Comparison of ENCODE assay signal across 7 mouse cellular contexts in genomic region chr9:108566815-108567776, GRCm38 (mm10). TPM values are rescaled to one million over a fixed set of nuclear protein-coding genes. Genes with fewer than 3 reads are reported as not detected.
DNase-seq lines count a peak whose midpoint lies in the region; ATAC-seq and TF ChIP-seq lines count a peak whose summit lies in the region.

Ndufaf3 (minus strand) TSS chr9:108567434.

- H3K4me2 ChIP-seq in embryonic facial prominence, embryonic 12.5 days (replicated peaks), result peak within 1 kb of the TSS; percentile 95
- peak within 1 kb of the TSS; percentile 97 for H3K4me2 ChIP-seq in limb, embryonic 12.5 days
- H3K4me2 ChIP-seq in midbrain, embryonic 15.5 days, result peak within 1 kb of the TSS; percentile 94

- peak within 1 kb of the TSS; percentile 67 for H3K4me3 ChIP-seq in embryonic facial prominence, embryonic 12.5 days
- H3K4me3 ChIP-seq in kidney, adult 2 months (ENCODE audit: insufficient read depth, low read depth, low read length), result peak within 1 kb of the TSS; percentile 82
- peak within 1 kb of the TSS; percentile 64 for H3K4me3 ChIP-seq in limb, embryonic 12.5 days (replicated peaks)
- H3K4me3 ChIP-seq in midbrain, embryonic 15.5 days, result peak within 1 kb of the TSS; percentile 67
- peak within 1 kb of the TSS; percentile 88 for H3K4me3 ChIP-seq in spleen, adult 2 months (ENCODE audit: extremely low read depth, insufficient read depth, insufficient read length)

- DNase-seq in adrenal gland, postnatal 25 days, result peak; percentile 96
- peak; percentile 100 for DNase-seq in heart, adult 11 months
- peak; percentile 98 for DNase-seq in kidney, adult 2 months
- DNase-seq in spleen, adult 2 months (ENCODE audit: low read depth in 1 of 2, low spot score in 2 of 2), result peak; percentile 87 to 97

- no peaks in the 10 kb centered on the region for H3K27me3 ChIP-seq in embryonic facial prominence, embryonic 12.5 days
- no peaks in the 10 kb centered on the region for H3K27me3 ChIP-seq in kidney, adult 2 months (replicated peaks; ENCODE audit: control insufficient read depth, insufficient read depth, low read length)
- no peaks in the 10 kb centered on the region for H3K27me3 ChIP-seq in limb, embryonic 12.5 days
- no peaks in the 10 kb centered on the region for H3K27me3 ChIP-seq in midbrain, embryonic 15.5 days (replicated peaks)
- no peaks in the 10 kb centered on the region for H3K27me3 ChIP-seq in spleen, adult 2 months (ENCODE audit: control insufficient read depth, insufficient read depth, low read length)

- ATAC-seq in embryonic facial prominence, embryonic 12.5 days (ENCODE audit: insufficient number of reproducible peaks, insufficient read depth, low FRiP score, low TSS enrichment), result peak; percentile 61
- ATAC-seq in limb, embryonic 12.5 days (ENCODE audit: insufficient number of reproducible peaks, insufficient read depth, low FRiP score, low TSS enrichment, low read depth), result peak; percentile 71
- peak; percentile 90 for ATAC-seq in midbrain, embryonic 15.5 days (replicated peaks)

- TF ChIP-seq CTCF in kidney, adult 2 months (conservative IDR thresholded peaks at IDR 0.05; ENCODE audit: insufficient read depth, insufficient read length, low read depth, low read length), result peak; percentile 92
- TF ChIP-seq CTCF in spleen, adult 2 months (IDR thresholded peaks at IDR 0.05; ENCODE audit: extremely low read depth, insufficient read depth, insufficient read length, insufficient replicate concordance), result peak; percentile 94

- peaks cover 47% of the 10 kb centered on the region for H3K36me3 ChIP-seq in embryonic facial prominence, embryonic 12.5 days
- H3K36me3 ChIP-seq in kidney, adult 2 months (ENCODE audit: control insufficient read depth, insufficient read depth, low read length), result no peaks in the 10 kb centered on the region
- peaks cover 55% of the 10 kb centered on the region for H3K36me3 ChIP-seq in limb, embryonic 12.5 days
- H3K36me3 ChIP-seq in midbrain, embryonic 15.5 days (replicated peaks), result peaks cover 45% of the 10 kb centered on the region
- H3K36me3 ChIP-seq in spleen, adult 2 months (ENCODE audit: control insufficient read depth, insufficient read depth, low read length), result peaks cover 17% of the 10 kb centered on the region

- H3K27ac ChIP-seq in embryonic facial prominence, embryonic 12.5 days, result peak within 1 kb of the TSS; percentile 82
- peak within 1 kb of the TSS; percentile 88 for H3K27ac ChIP-seq in kidney, adult 2 months (ENCODE audit: insufficient read depth, low read depth, low read length)
- peak within 1 kb of the TSS; percentile 91 for H3K27ac ChIP-seq in limb, embryonic 12.5 days
- H3K27ac ChIP-seq in midbrain, embryonic 15.5 days, result peak within 1 kb of the TSS; percentile 96
- peak within 1 kb of the TSS; percentile 87 for H3K27ac ChIP-seq in spleen, adult 2 months (ENCODE audit: insufficient read depth, low read length)

- H3K4me1 ChIP-seq in embryonic facial prominence, embryonic 12.5 days, result peaks cover 29% of the 10 kb centered on the region
- peaks cover 10% of the 10 kb centered on the region; the same call in 1 of the 2 replicates for H3K4me1 ChIP-seq in kidney, adult 2 months (ENCODE audit: control insufficient read depth, insufficient read depth, low read length)
- peaks cover 36% of the 10 kb centered on the region for H3K4me1 ChIP-seq in limb, embryonic 12.5 days (replicated peaks)
- peaks cover 52% of the 10 kb centered on the region for H3K4me1 ChIP-seq in midbrain, embryonic 15.5 days
- peaks cover 15% of the 10 kb centered on the region for H3K4me1 ChIP-seq in spleen, adult 2 months (ENCODE audit: control insufficient read depth, insufficient read depth, insufficient read length)

- no peaks in the 10 kb centered on the region for H3K9me3 ChIP-seq in embryonic facial prominence, embryonic 12.5 days
- H3K9me3 ChIP-seq in limb, embryonic 12.5 days, result no peaks in the 10 kb centered on the region
- H3K9me3 ChIP-seq in midbrain, embryonic 15.5 days, result no peaks in the 10 kb centered on the region

- under 1% methylated on average over 73 of the region's 73 CpGs for WGBS in embryonic facial prominence, embryonic 12.5 days
- WGBS in kidney, adult 2 months, result under 1% methylated on average over 73 of the region's 73 CpGs
- WGBS in limb, embryonic 12.5 days, result under 1% methylated on average over 73 of the region's 73 CpGs
- under 1% methylated on average over 73 of the region's 73 CpGs for WGBS in midbrain, embryonic 15.5 days
- WGBS in spleen, adult 2 months, result under 1% methylated on average over 73 of the region's 73 CpGs

- peak within 1 kb of the TSS; percentile 78 for H3K9ac ChIP-seq in embryonic facial prominence, embryonic 12.5 days
- peak within 1 kb of the TSS; percentile 78 for H3K9ac ChIP-seq in limb, embryonic 12.5 days (replicated peaks)
- peak within 1 kb of the TSS; percentile 76 for H3K9ac ChIP-seq in midbrain, embryonic 15.5 days

- peak; percentile 99 for TF ChIP-seq POLR2A in kidney, adult 2 months (IDR thresholded peaks at IDR 0.05; ENCODE audit: low read depth, low read length)
- TF ChIP-seq POLR2A in spleen, adult 2 months (IDR thresholded peaks at IDR 0.05; ENCODE audit: low read depth, low read length), result peak; percentile 98

RNA-seq across cellular contexts. Expression of gene Ndufaf3, which starts in this region (rescaled TPM):
- total RNA-seq in adrenal gland, postnatal 25 days (2021), result 59.8 and 65.9 TPM in 2 replicates
- 49.9 and 59.2 TPM in 2 replicates for polyA plus RNA-seq in embryonic facial prominence, embryonic 12.5 days (2016; fragmentation: Nextera tagmentation; extraction: Ambion mirVana)
- 64.7 and 74.3 TPM in 2 replicates for polyA plus RNA-seq in kidney, adult 2 months (2012; rRNA removed)
- polyA plus RNA-seq in limb, embryonic 12.5 days (2016; fragmentation: Nextera tagmentation; extraction: Ambion mirVana), result 50.6 and 53.8 TPM in 2 replicates
- 75.2 and 76.8 TPM in 2 replicates for polyA plus RNA-seq in midbrain, embryonic 15.5 days (2015; fragmentation: Nextera tagmentation; extraction: Ambion mirVana)
- 23.1 and 27.1 TPM in 2 replicates for polyA plus RNA-seq in spleen, adult 2 months (2012; rRNA removed)

Comparison
In these comparisons a context has a peak if more than half of its experiments do, and no peak if none do; other contexts are left out.
1. Peak in every context shown above with its lines: DNase-seq, ATAC-seq, H3K4me3 ChIP-seq and H3K27ac ChIP-seq.